8 mouse cellular contexts compared by ENCODE assay signal in genomic region chr15:102807353-102807752, GRCm38 (mm10).
A peak's percentile ranks its signal among the peaks of the same experiment; 100 is the strongest.
DNase-seq lines count a peak whose midpoint lies in the region; ATAC-seq lines count a peak whose summit lies in the region.

No protein-coding gene starts in this region.

- peak; percentile 4 to 9 for DNase-seq in heart, postnatal 14 days
- DNase-seq in heart, embryonic 10.5 days (ENCODE audit: low spot score) = no peak
- DNase-seq in urinary bladder, postnatal 14 days (ENCODE audit: low spot score) = peak; percentile 12
- DNase-seq in urinary bladder, postnatal 25 days (ENCODE audit: low spot score) = no peak
- peak; percentile 58 for DNase-seq in kidney, postnatal 10 days
- DNase-seq in c-Kit-positive CD71-positive TER-119-positive erythroid progenitor cells, embryonic 14.5 days (ENCODE audit: low spot score) = no peak
- no peak for DNase-seq in heart, postnatal 36 days

- H3K9me3 ChIP-seq in heart, embryonic 10.5 days = no peaks in the 10 kb centered on the region
- no peaks in the 10 kb centered on the region for H3K9me3 ChIP-seq in neural tube, embryonic 15.5 days (replicated peaks)

- no peak overlapping the region for H3K9ac ChIP-seq in neural tube, embryonic 15.5 days (replicated peaks)

- H3K4me3 ChIP-seq in heart, embryonic 10.5 days = no peak overlapping the region
- H3K4me3 ChIP-seq in neural tube, embryonic 15.5 days (replicated peaks) = no peak overlapping the region

- intact Hi-C loops in heart, postnatal 14 days (cut with DNase I) = no loop called here
- intact Hi-C loops in heart, postnatal 36 days (cut with DNase I) = no loop called here

- ATAC-seq in neural tube, embryonic 15.5 days (ENCODE audit: low FRiP score) = peak; percentile 68; the same call in 1 of the 2 replicates

- H3K36me3 ChIP-seq in heart, embryonic 10.5 days = no peaks in the 10 kb centered on the region
- no peaks in the 10 kb centered on the region for H3K36me3 ChIP-seq in neural tube, embryonic 15.5 days

- H3K27ac ChIP-seq in heart, embryonic 10.5 days = no peak overlapping the region
- peak overlapping the region; percentile 71 for H3K27ac ChIP-seq in neural tube, embryonic 15.5 days (replicated peaks)

- WGBS in heart, embryonic 10.5 days = 66% methylated on average over 3 of the region's 3 CpGs
- 27% methylated on average over 3 of the region's 3 CpGs for WGBS in neural tube, embryonic 15.5 days

- H3K27me3 ChIP-seq in heart, embryonic 10.5 days (ENCODE audit: insufficient read depth, poor library complexity, severe bottlenecking) = peaks cover 37% of the 10 kb centered on the region; the same call in 1 of the 2 replicates
- no peaks in the 10 kb centered on the region for H3K27me3 ChIP-seq in neural tube, embryonic 15.5 days (replicated peaks)

- H3K4me1 ChIP-seq in heart, embryonic 10.5 days = 0 out of 2 replicates have a peak, but pooled peaks cover under 1% of the 10 kb centered on the region
- 0 out of 2 replicates have a peak, but pooled peaks cover 11% of the 10 kb centered on the region for H3K4me1 ChIP-seq in neural tube, embryonic 15.5 days

- peak overlapping the region; percentile 5; the same call in 1 of the 2 replicates for H3K4me2 ChIP-seq in neural tube, embryonic 15.5 days

Comparison
In these comparisons a context has a peak if more than half of its experiments do, and no peak if none do; other contexts are left out.
1. DNase-seq: peak in heart, postnatal 14 days (2 of 2), urinary bladder, postnatal 14 days (single experiment) and kidney, postnatal 10 days (single experiment); none in heart, embryonic 10.5 days (single experiment), urinary bladder, postnatal 25 days (single experiment), c-Kit-positive CD71-positive TER-119-positive erythroid progenitor cells, embryonic 14.5 days (single experiment) and heart, postnatal 36 days (0 of 2).